Mouse (Mus musculus) pancreas, adult 10 weeks (tissue): Measurements from ENCODE around the gene Reg1. TPM values are rescaled to one million over a fixed set of nuclear protein-coding genes. Genes with fewer than 3 reads are reported as not detected.

ENCODE experiments used
- polyA plus RNA-seq: library from polyadenylated mRNA; stranded (reverse); fragments of 350-450 nt; fragmentation: Illumina TruSeq; extraction: RNeasy Lipid Tissue Mini Kit (QIAGEN cat#74804); gene quantifications from one replicate; pipeline ENCODE4 v1.2.3, GENCODE M21; 2015; ENCODE audit warnings: low read depth, low replicate concordance; ENCODE audit not compliant: insufficient read depth

The Reg1 gene
- 6,249 TPM for polyA plus RNA-seq

GRCm38 (mm10) chr6:78422411-78422810 is at the start of gene Reg1:
Reg1 (plus strand) TSS chr6:78422711.

GRCm38 (mm10) chr6:78378765-78379164 is 43.7 kb upstream of the Reg1 start, which contains the start of gene Reg3d:
Reg3d (minus strand) TSS chr6:78378865.

GRCm38 (mm10) chr6:78380409-78380808 is 42.1 kb upstream of the Reg1 start, which contains the start of gene Reg3a:
Reg3a (plus strand) TSS chr6:78380709.

GRCm38 (mm10) chr6:78395323-78395722 is 27.2 kb upstream of the Reg1 start, which contains the start of gene Reg2:
Reg2 (plus strand) TSS chr6:78395623.

GRCm38 (mm10) chr6:78468772-78469171 is 46.3 kb downstream of the Reg1 start, which contains the start of gene Reg3g:
Reg3g (minus strand) TSS chr6:78468872.

Other genes with a start within 250 kb of the Reg1 start
- 7.4 TPM for gene Reg3b, start 52.1 kb upstream of the Reg1 start, polyA plus RNA-seq
- 127 TPM for gene Reg3d, start 43.8 kb upstream of the Reg1 start, polyA plus RNA-seq
- not detected for gene Reg3a, start 42.0 kb upstream of the Reg1 start, polyA plus RNA-seq
- 35.0 TPM for gene Reg2, start 27.1 kb upstream of the Reg1 start, polyA plus RNA-seq
- 5.3 TPM for gene Reg3g, start 46.2 kb downstream of the Reg1 start, polyA plus RNA-seq